Mouse (Mus musculus) thymus, postnatal 0 days (tissue): ENCODE measurements around the gene Pan3. TPM values are rescaled to one million over a fixed set of nuclear protein-coding genes. Genes with fewer than 3 reads are reported as not detected.

Experiments
- DNase-seq: peaks from one replicate; pipeline ENCODE4 v3.0.0-alpha.2; 2015; ENCODE audit warnings: low spot score
- polyA plus RNA-seq: library from polyadenylated mRNA; unstranded; fragments of >200 nt; fragmentation: Nextera tagmentation; extraction: Ambion mirVana; gene quantifications from 2 replicates; pipeline ENCODE4 v1.2.1, GENCODE M21; 2015

The Pan3 gene
- polyA plus RNA-seq, result 139 and 191 TPM in 2 replicates

DNA sequence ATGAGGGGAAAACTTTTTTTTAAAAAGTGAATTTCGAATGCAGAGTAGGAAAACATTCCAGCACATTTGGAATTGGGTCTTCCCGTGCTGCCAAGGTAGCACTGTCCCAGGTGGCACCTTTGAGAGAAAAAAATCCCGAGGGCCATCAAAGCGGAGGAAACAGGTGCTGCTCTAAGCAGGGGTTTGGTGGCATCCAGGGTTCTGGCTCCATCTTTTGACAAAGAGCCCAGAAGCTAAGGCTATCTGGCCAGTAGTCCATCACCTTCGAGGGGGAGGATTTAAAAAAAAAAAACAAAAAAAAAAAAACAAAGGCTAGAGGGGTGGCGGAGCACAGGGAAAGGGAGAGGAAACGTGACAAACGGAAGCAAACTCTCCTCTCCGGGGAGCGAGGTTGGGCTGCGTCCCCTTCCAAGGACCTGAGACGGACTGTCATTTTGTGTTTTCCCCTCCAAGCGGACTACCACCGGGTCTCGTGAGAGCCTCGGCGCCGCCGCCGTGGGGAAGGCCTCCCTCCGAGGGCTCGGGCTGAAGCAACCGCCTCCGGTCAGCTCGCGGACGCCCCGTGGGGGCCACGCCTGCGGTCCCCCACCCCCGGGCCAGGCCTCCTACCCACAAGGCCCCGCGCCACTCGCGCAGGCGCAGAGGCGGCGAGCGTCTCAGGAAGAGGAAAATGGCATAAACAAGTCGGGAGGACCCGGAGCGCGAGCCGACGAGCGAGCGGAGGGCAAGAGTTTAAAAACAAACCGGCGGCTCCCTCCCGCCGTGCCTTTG lies at the start of gene Pan3:
Gene Pan3 (plus strand): TSS at position 627 of the 771 bp plus-strand sequence.
- DNase-seq, result peak; percentile 95

DNA sequence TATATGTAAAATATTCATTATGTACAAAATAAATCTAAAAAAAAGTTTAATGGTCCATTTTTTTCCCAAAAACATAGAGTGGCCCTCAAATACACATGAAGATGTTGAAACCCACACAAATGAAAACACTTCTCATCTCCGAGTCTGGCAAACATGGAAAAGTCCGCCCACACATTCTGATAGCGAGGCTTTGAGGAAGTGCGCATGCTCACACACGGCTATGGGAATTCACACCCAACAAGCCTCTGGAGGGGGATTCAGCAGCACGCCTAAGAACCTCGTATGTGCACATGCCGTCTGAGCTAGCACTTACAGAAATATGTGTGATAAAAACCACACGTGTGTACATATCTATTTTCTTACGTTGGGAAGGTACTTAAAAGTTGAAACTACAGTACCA lies 48.6 kb upstream of the Pan3 start:
- DNase-seq, result no peak

DNA sequence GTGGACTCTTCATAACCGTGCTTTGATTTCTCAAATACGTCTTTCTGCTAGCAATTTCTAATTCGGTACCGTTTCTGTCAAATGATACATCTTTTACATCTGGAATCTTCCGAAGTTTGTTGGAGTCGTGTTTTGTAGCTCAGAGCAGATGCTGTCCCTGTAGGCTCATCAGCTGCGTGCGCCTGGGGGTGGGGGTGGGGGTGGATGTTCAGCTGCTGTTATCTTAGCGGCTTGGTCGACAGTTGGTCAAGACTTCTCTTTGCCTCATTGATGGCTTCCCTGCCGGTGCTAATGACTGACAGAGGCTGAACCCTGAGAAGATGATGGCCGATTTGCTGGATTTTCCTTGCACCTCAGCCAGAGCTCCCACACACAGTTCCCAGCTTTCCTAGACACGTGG lies 43.1 kb upstream of the Pan3 start:
- DNase-seq, result no peak

DNA sequence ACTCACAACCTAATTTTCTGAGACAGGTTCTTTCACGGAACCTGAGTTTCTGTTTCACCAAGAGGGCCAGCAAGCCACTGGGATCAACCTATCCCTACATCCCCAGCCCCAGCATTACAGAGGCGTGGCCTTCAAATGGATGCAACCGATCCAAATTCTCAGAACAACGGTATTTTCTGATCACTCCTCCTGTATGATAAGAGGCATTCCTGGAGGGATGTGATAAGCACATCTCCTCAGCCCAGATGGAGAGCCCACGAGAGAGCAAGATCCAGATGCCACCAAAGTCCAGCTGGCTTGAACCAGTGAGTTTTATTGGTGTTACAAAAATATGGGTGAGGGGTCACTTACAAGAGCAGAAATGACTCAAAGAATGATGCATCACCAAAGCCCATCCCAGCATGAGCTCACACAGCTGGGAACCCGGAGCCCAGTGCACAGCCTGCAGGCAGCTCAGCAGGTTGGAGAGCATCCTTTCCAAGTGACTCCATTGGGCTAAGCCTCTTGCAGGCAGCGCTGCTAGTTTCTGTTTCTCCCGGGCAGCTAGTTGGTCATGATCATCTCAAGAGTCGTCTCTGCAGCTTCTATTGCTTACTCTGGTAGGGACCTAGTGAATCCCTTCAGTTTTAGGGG lies 41.5 kb upstream of the Pan3 start:
- DNase-seq, result no peak

DNA sequence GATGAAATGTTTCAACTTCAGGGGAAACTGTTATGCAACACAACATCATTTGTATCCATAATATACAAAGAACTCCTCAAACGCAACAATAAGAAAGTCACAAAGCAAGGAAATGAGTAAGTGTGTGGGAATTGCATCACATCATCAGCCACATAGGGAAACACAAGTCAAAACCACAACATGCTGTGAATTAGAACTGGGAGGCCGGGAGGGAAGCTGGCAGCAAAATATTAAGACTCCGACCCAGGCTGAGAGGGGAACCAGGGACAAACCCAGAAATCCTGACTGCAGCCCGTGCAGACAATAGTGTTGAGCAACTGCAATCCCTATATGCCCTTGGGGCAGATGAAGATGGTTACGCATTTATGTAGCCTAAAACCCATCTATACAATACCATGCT lies 40.9 kb upstream of the Pan3 start:
- no peak for DNase-seq

DNA sequence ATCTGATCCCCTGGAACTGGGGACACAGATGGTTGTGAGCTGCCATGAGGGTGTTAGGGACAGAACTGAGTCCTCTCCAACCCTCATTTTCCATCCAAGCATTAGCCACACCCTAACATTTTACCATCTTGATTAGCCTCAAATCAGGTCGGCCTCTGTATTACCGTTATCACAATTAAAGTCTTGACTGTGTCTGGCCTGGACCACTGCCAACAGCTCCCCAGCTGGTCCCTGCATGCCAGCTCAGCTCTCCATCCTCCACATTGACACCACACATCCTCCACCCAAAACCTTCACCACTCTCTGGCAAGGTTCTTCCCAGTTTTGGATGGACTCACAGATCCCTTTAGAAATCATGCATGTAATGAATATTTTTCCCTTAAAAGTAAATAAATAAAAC lies 39.2 kb upstream of the Pan3 start:
- DNase-seq, result no peak

DNA sequence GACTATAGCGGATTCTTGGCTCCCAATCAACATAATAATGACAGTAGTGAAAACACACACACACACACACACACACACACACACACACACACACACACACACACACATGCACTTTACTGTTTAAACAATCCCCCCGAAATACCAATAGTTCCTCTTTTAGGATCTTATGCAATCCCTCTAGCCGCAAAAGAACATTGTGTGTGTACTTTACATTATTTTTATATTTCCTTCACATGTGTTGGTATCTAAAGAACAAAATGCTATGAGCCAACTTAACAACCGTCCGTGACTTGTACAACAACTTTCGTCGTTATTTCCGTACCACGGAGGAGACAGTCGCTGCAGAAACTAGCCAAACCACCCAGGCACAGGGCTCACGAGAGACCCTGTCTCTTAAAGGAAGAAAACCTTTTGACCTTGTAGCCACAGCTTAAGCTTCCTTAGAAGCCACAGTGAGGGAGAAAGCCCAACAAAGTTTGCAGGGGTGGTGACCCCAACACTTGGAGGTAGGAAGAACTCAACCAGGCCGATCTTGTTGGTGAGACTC lies 37.2 kb upstream of the Pan3 start:
- peak; percentile 8 for DNase-seq

DNA sequence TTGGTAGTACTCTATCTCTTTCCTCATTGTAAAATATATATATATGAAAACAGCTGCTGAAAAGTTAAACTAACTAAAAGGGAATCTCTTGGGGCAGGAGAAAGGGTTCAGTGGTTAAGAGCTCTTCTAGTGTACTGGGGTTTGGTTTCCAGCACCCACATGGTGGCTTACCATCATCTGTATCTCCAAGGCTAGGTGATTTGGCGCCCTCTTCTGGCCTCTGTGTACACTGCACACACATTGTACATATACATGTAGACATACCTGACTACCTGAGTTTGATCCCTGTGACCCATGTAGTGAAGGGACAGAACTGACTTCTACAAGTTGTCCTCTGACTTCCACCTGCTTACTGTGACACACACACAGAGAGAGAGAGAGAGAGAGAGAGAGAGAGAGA lies 34.9 kb upstream of the Pan3 start:
- DNase-seq, result no peak

DNA sequence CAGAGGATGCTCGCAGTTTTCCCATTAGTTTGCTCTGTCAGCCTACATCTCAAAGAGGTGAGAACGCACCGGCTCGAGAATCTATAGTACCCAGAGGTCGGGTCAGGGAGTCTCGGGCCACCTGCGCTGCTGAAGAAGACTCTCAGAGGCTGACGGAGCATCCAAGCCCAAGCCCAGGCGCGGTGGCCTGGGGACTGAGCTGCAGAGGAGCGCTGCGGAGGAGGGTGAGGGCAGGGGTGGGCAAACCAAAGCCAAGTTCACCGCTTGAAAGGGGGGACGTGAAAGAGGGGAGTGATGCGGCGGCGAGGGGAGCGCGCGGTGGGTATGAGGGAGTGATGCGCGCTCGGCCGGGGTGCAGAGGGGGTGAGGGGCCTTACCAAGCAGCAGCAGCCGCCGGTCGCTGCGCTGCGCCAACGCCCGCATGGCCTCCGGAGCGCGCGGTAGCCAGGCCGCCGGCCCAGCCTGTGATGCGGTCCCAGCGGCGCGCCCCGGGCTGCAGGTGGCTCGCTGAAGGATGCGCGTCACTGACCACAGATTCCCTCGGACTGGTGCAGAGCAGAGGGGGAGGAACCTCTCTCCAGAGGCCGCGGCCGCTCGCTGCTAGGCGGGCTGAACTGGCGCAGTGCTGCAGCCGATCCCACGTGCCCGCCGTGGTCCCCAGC lies 30.0 kb upstream of the Pan3 start, which contains the start of gene Flt3:
Gene Flt3 (minus strand): TSS at position 647 of the 662 bp plus-strand sequence.
- peak; percentile 31 for DNase-seq

DNA sequence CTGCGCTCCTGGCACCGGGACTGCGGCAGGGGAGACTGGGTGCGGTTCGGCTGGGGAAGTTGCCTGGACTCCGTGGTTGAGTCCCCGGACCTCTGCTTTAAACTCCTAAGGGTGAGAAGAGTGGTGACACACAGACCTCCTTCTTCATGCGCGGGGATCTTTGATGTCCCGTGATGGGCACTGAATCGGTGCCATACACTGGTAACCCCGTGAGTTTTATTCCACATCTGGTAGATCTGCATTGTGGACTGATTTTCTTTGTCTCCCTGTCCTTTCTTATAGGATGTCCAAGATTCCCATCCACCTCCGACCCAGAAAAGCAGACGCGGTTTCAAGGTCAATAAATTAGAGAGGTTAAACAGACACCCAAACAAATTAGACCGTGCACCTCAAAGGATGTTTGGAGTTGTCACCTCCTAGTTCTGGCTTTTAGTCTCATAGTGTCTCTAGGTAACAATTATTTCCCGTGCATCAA lies 29.4 kb upstream of the Pan3 start:
- DNase-seq, result no peak

DNA sequence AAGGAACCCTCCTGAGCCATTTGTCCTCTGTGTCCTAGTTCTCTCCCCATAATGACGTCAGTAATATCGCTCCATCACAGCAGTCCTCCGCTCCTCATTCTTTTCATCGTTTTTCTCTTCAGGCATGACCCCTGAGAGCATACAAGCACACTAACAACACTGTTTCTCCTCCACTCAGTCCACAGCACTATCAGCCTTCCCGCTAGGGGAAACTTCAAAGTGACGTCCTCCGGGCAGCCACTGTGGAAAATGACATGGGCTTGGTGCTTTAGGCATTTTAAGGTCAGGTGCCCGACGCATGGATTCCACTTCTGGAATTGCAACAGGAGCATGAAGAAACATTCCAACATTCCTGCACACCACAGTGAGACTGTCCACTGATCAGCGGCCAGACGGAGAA lies 28.9 kb upstream of the Pan3 start:
- no peak for DNase-seq

DNA sequence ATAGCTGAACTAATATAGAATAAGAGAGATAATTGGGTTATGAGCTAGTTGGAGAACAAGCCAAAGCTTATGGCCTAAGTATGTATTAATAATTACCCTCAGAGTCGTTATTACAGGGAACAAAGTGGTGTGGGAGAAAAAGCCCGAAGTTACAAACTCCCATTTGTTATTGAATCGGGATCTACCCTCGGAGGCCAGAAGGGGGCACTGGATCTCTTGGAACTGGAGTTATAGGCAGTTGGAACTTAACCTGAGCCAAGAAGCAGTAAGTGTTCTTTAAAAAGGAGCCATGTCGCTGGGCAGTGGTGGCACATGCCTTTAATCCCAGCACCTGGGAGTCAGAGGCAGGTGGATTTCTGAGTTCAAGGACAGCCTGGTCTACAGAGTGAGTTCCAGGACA lies 27.5 kb upstream of the Pan3 start:
- peak; percentile 51 for DNase-seq

DNA sequence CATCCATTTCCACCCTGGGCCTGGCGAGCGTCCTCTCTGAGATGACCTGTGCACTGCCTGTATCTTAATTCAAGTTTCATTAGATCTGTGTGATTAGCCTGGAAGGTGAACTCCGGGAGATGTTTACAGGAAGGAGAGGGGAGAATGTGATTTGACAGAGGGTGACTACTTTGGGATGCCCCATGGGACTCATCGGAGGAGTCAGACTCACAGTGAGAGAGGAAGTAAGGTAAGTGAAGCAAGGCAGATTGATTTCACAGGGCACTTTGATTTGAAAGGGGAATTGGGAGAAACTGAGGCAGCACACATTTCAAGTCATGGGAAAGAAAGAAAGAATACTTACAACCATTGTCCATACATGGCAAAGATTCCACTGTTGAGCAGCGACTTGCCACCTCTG lies 23.8 kb upstream of the Pan3 start:
- no peak for DNase-seq

DNA sequence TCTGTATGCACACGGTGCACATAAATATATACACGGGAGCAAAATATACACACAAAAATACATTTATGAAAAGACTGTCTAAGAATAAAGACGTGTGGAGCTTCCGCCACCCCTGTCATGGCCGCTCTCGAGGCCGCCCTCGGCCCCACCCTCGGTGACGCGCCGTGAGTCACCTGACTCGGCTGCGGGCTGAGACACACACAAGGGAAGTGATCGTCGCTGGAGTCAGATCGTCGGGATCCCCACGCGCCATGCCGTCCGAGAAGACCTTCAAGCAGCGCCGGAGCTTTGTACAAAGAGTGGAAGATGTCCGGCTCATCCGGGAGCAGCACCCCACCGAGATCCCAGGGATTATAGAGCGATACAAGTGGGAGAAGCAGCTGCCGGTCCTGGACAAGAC lies 21.2 kb upstream of the Pan3 start:
- DNase-seq, result no peak

DNA sequence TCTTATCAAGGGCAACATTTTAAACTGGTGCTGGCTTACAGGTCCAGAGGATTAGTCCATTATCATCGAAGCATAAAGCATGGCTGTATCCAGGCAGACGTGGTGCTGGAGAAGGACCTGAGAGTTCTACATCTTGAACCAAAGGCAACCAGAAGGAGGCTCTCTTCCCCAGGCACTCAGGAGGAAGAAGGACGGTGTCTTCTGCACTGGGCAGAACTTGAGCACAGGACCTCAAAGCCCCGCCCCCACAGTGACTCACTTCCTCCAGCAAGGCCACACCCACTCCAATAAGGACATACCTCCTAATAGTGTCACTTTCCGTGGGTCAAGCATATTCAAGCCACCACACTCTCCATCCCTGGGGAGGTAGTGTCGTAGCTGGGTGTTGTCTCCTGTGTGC lies 19.4 kb upstream of the Pan3 start:
- DNase-seq, result no peak

DNA sequence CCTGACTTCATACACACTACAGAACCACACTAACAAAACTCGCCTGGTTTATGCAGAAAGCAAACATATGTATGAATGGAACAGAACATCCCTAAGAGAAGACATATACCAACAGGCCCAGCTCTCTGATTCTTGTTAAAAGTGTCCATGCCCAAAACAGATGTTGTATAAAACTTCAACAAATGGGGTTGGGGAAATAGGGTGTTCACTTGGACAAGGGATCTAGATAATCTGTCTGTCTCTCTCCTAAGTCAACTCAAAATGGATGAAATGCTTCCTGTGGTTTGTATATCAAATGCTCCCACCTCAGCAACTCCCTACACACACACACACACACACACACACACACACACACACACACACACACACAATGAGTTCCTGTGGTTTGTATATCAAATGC lies 12.0 kb upstream of the Pan3 start:
- DNase-seq, result peak; percentile 24

DNA sequence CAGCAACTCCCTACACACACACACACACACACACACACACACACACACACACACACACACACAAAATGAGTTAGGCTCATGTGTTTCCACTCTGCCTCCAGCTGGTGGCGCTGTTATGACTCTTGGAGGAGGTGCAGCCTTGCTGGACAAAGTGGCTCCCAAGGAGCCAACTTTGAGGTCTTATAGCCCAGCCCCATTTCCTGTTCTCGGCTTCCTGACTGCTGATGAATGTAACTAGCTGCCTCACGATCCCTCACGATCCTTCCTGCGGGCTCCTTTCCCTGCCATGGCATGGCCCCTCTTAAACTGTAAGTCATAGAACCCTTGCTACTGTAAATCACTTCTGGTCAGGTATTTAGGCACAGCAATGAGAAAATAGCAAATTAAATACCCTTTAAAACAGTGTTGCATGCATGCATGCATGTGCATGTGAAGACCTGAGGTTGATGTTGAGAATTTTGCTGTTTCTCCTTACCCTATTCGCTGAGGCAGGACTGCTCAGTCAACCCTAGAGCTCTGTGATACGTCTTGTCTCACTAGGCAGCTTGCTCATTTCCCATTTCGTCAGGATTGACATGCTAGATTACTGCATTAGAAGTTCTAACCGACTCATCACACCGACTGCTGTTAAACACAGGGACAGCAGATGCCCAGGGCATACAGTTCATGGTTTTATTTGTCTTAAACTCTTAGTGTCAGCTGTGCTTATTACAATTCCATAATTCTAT lies 11.4 kb upstream of the Pan3 start:
- DNase-seq, result peak; percentile 91

DNA sequence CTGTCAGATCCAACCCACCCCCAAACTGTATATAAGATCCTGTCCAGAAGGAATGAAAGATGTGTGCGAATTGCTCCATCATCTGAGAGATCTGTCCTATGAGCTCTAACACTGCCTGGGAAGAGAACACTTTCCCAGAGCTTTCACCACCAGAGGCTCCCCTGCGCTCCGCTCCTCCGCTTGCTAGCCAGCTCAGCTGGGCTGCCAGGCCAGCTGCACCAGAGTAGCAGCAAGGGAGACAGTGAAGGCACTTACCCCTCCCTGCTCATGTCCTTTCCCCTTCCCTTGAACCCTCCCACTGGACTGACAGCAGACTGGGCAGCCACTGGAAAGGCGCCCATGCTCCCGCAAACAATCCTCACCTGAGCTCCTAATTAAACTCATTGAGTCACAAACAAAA lies 6.3 kb upstream of the Pan3 start:
- DNase-seq, result no peak

DNA sequence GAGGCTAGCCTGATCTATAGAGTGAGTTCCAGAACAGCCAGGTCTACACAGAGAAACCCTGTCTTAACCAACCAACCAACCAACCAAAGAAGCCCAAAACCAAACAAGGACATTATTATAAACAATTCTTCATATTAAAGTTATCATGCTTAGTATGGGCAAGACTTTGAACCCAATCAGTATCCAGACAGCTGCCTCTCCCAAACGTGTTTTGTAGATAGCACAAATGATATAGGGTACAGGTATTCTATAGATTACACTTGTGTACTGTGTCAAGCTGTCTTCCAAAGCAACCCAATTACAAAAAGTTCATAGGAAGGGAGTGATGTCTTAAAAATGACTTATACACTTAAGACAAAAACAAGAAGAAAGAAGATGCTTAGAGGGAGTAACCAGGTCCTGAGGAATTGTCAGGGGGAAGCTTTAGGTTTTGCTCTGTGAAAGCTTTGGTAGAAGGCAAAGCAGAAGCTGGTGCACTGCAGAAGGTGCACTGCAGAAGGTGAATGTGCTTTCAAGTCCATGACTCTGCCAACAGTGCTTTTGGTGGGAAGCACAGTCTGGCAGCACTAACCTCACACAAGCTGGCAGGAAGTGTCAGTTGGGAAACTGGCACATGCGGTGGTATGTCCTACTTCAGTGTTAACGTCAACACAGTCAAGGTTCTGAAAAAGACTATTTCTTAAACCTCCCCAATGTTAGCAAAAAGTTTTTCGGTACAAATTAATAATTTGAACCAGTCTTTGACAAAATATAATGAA lies 3.7 kb upstream of the Pan3 start:
- peak; percentile 87 for DNase-seq

DNA sequence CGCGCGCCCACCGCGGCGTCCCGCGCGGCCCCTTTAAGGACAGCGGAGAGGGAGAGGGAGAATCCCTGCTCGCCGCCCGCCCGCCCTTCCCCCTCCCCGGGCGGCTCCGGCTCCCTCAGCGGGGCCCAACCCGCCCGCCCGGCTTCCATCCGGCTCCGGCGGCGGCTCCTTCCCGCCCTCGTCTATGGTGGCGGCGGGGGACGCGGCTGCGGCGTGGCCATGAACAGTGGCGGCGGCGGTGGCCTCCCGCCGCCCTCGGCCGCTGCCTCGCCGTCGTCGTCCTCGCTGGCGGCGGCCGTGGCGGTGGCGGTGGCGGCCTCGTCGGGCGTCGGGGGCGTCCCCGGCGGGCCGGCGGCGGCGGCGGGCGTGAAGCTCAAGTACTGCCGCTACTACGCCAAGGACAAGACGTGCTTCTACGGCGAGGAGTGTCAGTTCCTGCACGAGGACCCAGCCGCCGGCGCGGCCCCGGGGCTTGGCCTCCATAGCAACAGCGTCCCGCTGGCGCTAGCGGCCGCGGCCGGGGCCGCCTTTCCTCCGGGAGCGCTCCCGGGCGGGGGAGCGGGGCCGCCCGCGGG lies 487 bp downstream of the Pan3 start:
- peak; percentile 58 for DNase-seq
